Mouse (Mus musculus) spleen, adult 2 months (tissue): ENCODE measurements around the gene Trmt112.

Experiments
- CTCF ChIP-seq: fragments of 200-500 bp; IDR thresholded peaks from 2 replicates; pipeline ENCODE4 v1.5.1; 2011; ENCODE audit warnings: mild to moderate bottlenecking, inconsistent platforms; ENCODE audit not compliant: insufficient read depth, insufficient read length, insufficient replicate concordance; ENCODE audit errors: extremely low read depth
- POLR2A ChIP-seq: fragments of 200-500 bp; IDR thresholded peaks from 2 replicates; pipeline ENCODE4 v1.6.1; 2011; ENCODE audit warnings: low read depth, low read length, inconsistent platforms

GRCm38 (mm10) chr19:6877965-6878364 lies 31.5 kb upstream of the Trmt112 start:
- TF ChIP-seq CTCF (no peak), POLR2A (no peak)
